Mouse (Mus musculus): Measurements from ENCODE around the gene Artn. TPM values are rescaled to one million over a fixed set of nuclear protein-coding genes. Genes with fewer than 3 reads are reported as not detected.
A peak's percentile ranks its signal among the peaks of the same experiment; 100 is the strongest.

The Artn gene
- polyA plus RNA-seq, 1 experiment from 2014 or later: 5.0 TPM

DNA sequence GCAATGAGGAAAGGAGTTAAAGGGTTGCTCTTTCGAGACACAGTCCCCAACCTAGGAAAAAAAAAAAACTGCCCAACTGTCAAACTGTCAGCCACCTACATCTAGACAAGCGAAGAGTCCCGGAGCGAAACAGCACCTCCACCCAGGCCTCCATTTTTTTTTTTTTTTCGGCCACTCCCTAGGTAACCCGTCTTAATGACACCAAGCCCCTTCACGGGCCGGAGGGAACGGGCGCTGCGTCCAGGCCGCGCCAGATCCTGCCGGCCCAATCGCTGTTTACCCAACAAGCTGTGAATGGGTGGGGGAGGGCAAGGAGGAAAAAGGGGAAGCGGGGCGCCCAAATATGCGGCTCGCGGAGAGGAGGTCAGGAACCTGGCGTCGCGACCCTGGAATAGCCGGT, 42.9 kb downstream of the Artn start:
- ATAC-seq (replicated peaks; ENCODE audit: low FRiP score): peak; percentile 2; the same call in 1 of the 2 replicates
- Histone ChIP-seq H3K9ac (peak overlapping the region; percentile 92), H3K4me2 (peak overlapping the region; percentile 94), H3K36me3 (peaks cover 37% of the 10 kb centered on the region), H3K4me3 (replicated peaks) (peak overlapping the region; percentile 99), H3K9me3 (replicated peaks) (no peaks in the 10 kb centered on the region), H3K4me1 (peaks cover 53% of the 10 kb centered on the region), H3K27me3 (no peaks in the 10 kb centered on the region), H3K27ac (peak overlapping the region; percentile 68)
- WGBS: 2% methylated on average over 24 of the region's 24 CpGs

DNA sequence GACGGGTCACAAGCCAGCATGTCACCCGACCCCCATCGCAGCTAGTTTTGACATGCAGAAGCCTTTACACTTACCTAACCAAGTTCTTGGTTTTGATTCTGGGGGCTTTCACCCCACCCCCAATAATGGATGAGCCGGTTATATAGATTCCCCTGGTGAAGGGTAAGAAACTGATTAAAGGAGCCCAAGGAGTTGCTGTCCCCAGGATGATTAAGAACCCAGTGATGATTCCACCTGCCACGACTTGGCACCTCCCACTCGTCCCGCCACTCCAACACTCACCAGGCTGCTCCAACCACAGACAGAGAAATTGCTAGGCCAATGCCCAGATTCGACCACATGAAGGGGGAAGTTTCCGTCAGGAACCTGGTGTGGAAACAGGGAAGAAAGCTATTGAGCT, 43.6 kb downstream of the Artn start:
- Histone ChIP-seq H3K4me3 (replicated peaks) (peak overlapping the region; percentile 99), H3K9ac (peak overlapping the region; percentile 92; the same call in 1 of the 2 replicates), H3K36me3 (peaks cover 42% of the 10 kb centered on the region), H3K4me2 (peak overlapping the region; percentile 94), H3K27me3 (no peaks in the 10 kb centered on the region), H3K27ac (no peak overlapping the region), H3K4me1 (peaks cover 52% of the 10 kb centered on the region), H3K9me3 (replicated peaks) (no peaks in the 10 kb centered on the region)
- 78% methylated on average over 9 of the region's 9 CpGs for WGBS
- ATAC-seq (replicated peaks; ENCODE audit: low FRiP score): no peak

DNA sequence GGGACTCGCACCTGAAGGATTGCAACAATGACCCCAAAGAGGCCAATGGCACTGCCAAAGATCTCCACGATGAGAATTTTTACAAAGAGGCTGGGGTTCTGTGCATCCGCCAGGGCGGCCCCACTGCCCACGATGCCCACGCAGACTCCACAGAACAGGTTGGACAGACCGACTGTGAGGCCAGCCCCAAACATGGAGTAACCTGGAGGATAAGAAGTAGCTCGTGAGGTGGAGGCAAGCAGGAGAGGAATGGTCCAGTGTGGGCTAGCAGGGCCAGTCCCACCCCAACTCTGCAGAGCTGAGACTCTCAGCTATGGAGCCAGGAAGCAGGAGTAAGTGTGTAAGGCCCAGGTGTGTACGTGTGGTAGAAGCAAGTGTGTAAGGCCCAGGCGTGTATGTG, 44.5 kb downstream of the Artn start:
- Histone ChIP-seq H3K4me3 (replicated peaks) (no peak overlapping the region), H3K9ac (no peak overlapping the region), H3K27ac (no peak overlapping the region), H3K4me1 (peaks cover 48% of the 10 kb centered on the region), H3K27me3 (no peaks in the 10 kb centered on the region), H3K4me2 (no peak overlapping the region), H3K36me3 (peaks cover 44% of the 10 kb centered on the region), H3K9me3 (replicated peaks) (no peaks in the 10 kb centered on the region)
- ATAC-seq (replicated peaks; ENCODE audit: low FRiP score): no peak
- 93% methylated on average over 10 of the region's 10 CpGs for WGBS

DNA sequence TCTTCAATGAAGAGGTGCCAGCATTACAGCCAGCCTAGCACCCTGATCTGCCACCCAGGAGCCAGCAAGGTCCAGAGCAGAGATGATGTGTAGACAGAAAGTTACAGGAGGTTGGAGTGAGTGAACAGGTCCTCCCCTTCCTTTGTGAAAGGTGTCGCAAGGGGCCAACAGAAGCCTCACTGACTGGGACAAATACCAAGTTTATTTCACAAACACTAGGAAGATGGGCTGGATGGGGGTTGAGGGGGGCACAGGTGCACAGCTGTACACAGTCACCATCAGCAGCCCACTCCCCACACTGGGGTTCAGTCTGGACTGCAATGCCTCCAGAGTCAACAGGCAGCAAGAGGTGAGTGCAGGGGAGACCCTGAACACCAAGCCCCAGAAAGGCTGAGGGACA, 45.4 kb downstream of the Artn start:
- Histone ChIP-seq H3K27ac (no peak overlapping the region), H3K27me3 (no peaks in the 10 kb centered on the region), H3K4me3 (replicated peaks) (peak overlapping the region; percentile 80), H3K4me1 (peaks cover 48% of the 10 kb centered on the region), H3K36me3 (peaks cover 42% of the 10 kb centered on the region), H3K4me2 (peak overlapping the region; percentile 84), H3K9ac (0 out of 2 replicates have a peak overlapping the region, but pooled peaks have one; percentile 86), H3K9me3 (replicated peaks) (no peaks in the 10 kb centered on the region)
- 100% methylated on average over 1 of the region's 1 CpGs for WGBS
- no peak for ATAC-seq (replicated peaks; ENCODE audit: low FRiP score)

DNA sequence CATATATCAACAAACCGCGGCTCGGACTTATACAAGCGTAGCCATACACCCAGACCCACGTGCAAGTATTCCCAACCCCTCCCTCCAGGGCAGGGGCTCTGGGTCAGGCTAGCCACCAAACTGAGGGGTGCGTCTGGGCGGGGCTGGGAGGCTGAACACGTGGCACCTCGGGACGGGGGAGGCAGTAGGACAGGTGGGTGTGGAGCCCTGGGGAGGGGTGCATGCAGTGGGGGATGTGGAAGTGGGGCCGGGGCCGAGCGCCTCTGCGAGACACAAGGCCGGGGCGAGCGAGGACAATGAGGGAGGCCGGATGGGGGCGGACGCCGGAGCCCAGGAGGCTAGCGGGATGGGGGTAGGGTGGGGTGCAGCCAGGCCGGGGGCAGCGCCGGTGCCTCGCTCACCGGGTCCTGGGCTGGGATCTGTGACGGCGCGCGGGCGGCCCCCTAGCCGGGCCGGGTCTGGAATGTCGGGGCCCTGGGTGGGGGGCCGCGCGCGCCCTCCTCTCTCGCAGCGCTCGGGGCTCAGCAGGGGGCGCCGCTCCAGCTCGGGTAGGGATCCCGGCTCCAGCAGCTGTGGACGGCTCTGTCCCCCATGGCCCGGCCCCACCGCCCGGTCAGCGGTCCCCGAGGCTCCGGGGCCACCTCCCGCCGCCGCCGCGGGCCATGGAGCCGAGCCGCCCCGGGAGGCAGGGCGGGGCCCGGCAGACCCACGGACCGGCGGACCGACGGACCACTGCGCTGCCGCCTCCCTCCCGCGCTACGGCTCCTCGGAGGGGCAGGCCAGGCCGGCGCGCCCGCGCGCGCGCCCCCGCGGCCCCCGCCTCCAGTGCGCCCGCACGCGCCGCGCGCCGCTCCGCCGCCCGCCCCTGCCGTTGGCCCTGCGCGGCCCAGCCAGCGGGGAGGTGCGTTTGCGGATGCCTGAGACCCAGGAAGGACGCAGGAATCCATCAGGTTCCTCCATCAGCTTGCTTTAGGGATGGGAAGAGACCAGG, 46.6 kb downstream of the Artn start, which contains the start of gene B4galt2:
B4galt2 (minus strand) TSS at position 787 of the 991 bp plus-strand sequence.
- Histone ChIP-seq H3K36me3 (peaks cover 49% of the 10 kb centered on the region), H3K27ac (peak within 1 kb of the TSS; percentile 71), H3K9ac (peak within 1 kb of the TSS; percentile 86), H3K9me3 (replicated peaks) (no peaks in the 10 kb centered on the region), H3K4me2 (peak within 1 kb of the TSS; percentile 84), H3K4me1 (peaks cover 54% of the 10 kb centered on the region), H3K4me3 (replicated peaks) (peak within 1 kb of the TSS; percentile 80), H3K27me3 (no peaks in the 10 kb centered on the region)
- peak; percentile 41 for ATAC-seq (replicated peaks; ENCODE audit: low FRiP score)
- WGBS: under 1% methylated on average over 94 of the region's 103 CpGs

DNA sequence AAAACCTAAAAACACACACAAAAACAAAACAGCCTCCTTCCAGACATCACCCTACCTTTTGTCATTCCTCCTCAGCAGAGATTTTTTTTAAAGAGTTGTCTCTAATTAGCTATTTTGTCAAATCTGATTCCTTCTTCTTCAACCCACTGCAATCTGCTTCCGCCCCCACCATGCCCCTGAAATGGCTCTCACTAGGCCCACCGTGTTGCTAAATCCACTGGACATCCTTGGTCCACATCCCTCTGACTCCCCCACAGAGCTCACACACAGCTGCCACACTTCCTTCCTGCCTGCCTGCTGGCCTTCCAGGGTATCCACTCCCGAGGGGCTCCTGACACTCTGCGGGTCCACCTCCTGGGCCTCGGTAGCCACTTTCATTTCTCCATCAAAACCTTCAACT, 50.9 kb downstream of the Artn start:
- H3K4me1 ChIP-seq: peaks cover 23% of the 10 kb centered on the region
- H3K36me3 ChIP-seq: peaks cover 70% of the 10 kb centered on the region
- no peak overlapping the region for H3K9ac ChIP-seq
- ATAC-seq (replicated peaks; ENCODE audit: low FRiP score): no peak
- H3K4me3 ChIP-seq (replicated peaks): no peak overlapping the region
- no peaks in the 10 kb centered on the region for H3K9me3 ChIP-seq (replicated peaks)
- no peak overlapping the region for H3K27ac ChIP-seq
- no peak overlapping the region for H3K4me2 ChIP-seq
- 59% methylated on average over 5 of the region's 5 CpGs for WGBS
- no peaks in the 10 kb centered on the region for H3K27me3 ChIP-seq

DNA sequence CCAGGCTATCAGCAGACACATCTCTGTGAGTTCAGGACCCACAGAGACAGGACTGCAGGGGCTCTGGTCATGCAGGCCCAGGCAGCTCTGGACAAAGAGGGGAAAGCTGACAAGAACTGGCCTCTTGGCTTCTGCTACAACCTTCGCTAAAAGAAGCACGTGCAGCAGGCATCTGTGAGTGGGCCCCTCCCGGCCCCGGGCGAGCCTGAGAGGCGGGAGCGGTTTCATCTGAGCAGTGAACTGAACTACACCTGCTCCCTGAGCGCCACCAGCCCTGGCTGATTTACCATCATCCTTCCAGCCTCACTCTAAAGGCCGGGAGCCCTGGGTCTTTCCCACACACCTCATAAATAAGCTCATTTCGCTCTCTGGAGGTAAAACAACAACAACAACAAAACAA, 51.3 kb downstream of the Artn start:
- no peak overlapping the region for H3K4me2 ChIP-seq

More for the DNA sequence above, 51.3 kb downstream of the Artn start:
- H3K4me3 ChIP-seq (replicated peaks): no peak overlapping the region
- H3K9ac ChIP-seq: no peak overlapping the region
- peaks cover 74% of the 10 kb centered on the region for H3K36me3 ChIP-seq
- no peak for ATAC-seq (replicated peaks; ENCODE audit: low FRiP score)
- H3K27me3 ChIP-seq: no peaks in the 10 kb centered on the region
- WGBS: 48% methylated on average over 10 of the region's 10 CpGs
- H3K27ac ChIP-seq: no peak overlapping the region
- H3K9me3 ChIP-seq (replicated peaks): no peaks in the 10 kb centered on the region
- H3K4me1 ChIP-seq: peaks cover 20% of the 10 kb centered on the region

Other genes starting within 250 kb of the Artn start
- 55.4 and 64.1 TPM in 2 replicates for gene Dmap1, start 247.5 kb downstream of the Artn start, polyA plus RNA-seq (2015; fragmentation: Nextera tagmentation; extraction: Ambion mirVana)
- not detected in 2 replicates for gene Gm12845, start 205.4 kb downstream of the Artn start, polyA plus RNA-seq (2015; fragmentation: Nextera tagmentation; extraction: Ambion mirVana)
- not detected in 2 replicates for gene Klf17, start 164.1 kb downstream of the Artn start, polyA plus RNA-seq (2015; fragmentation: Nextera tagmentation; extraction: Ambion mirVana)
- 9.4 and 15.2 TPM in 2 replicates for gene Slc6a9, start 95.3 kb downstream of the Artn start, polyA plus RNA-seq (2015; fragmentation: Nextera tagmentation; extraction: Ambion mirVana)
- gene Ccdc24, start 57.2 kb downstream of the Artn start, polyA plus RNA-seq (2015; fragmentation: Nextera tagmentation; extraction: Ambion mirVana): 0.89 and 1.8 TPM in 2 replicates
- gene B4galt2, start 46.3 kb downstream of the Artn start, polyA plus RNA-seq (2015; fragmentation: Nextera tagmentation; extraction: Ambion mirVana): 17.7 and 19.8 TPM in 2 replicates
- gene Atp6v0b, start 42.4 kb downstream of the Artn start, polyA plus RNA-seq (2015; fragmentation: Nextera tagmentation; extraction: Ambion mirVana): 212 and 221 TPM in 2 replicates
- 21.2 and 22.2 TPM in 2 replicates for gene Dph2, start 37.7 kb downstream of the Artn start, polyA plus RNA-seq (2015; fragmentation: Nextera tagmentation; extraction: Ambion mirVana)
- gene Ipo13, start 14.8 kb downstream of the Artn start, polyA plus RNA-seq (2015; fragmentation: Nextera tagmentation; extraction: Ambion mirVana): 39.8 and 47.3 TPM in 2 replicates
- 8.8 and 9.8 TPM in 2 replicates for gene St3gal3, start 205.2 kb upstream of the Artn start, polyA plus RNA-seq (2015; fragmentation: Nextera tagmentation; extraction: Ambion mirVana)

Measured in kidney, embryonic 15.5 days (tissue).